Mouse (Mus musculus): ENCODE results near the gene Gstp2. TPM values are rescaled to one million over a fixed set of nuclear protein-coding genes. Genes with fewer than 3 reads are reported as not detected.

Gene Gstp2
- polyA plus RNA-seq, 1 experiment from 2014 or later: 2.6 TPM

GRCm38 (mm10) chr19:3990804-3991203 is 55.0 kb downstream of the Gstp2 start:
- no peak for ATAC-seq
- no peak overlapping the region for H3K9ac ChIP-seq (ENCODE audit: low read depth, low read length)

More at GRCm38 (mm10) chr19:3990804-3991203, 55.0 kb downstream of the Gstp2 start:
- WGBS: 52% methylated on average over 6 of the region's 6 CpGs
- H3K27me3 ChIP-seq (replicated peaks; ENCODE audit: control insufficient read depth, insufficient read depth, low read length): no peaks in the 10 kb centered on the region
- no peaks in the 10 kb centered on the region; the same call in 1 of the 2 replicates for H3K4me1 ChIP-seq (ENCODE audit: control insufficient read depth, insufficient read depth, low read depth, low read length)
- no peaks in the 10 kb centered on the region for H3K36me3 ChIP-seq (ENCODE audit: control insufficient read depth, insufficient read depth, low read length)
- no peak overlapping the region for H3K4me2 ChIP-seq (ENCODE audit: low read length)
- H3K4me3 ChIP-seq (ENCODE audit: low read length): no peak overlapping the region
- H3K9me3 ChIP-seq (ENCODE audit: control insufficient read depth, low read length): no peaks in the 10 kb centered on the region
- no peak overlapping the region for H3K27ac ChIP-seq (ENCODE audit: low read depth, low read length)

Other genes with a start within 250 kb of the Gstp2 start
- gene Chka, start 194.2 kb downstream of the Gstp2 start, polyA plus RNA-seq (2015; fragmentation: Nextera tagmentation; extraction: Ambion mirVana): 56.1 and 56.3 TPM in 2 replicates
- 18.9 and 21.2 TPM in 2 replicates for gene Tcirg1, start 138.9 kb downstream of the Gstp2 start, polyA plus RNA-seq (2015; fragmentation: Nextera tagmentation; extraction: Ambion mirVana)
- gene Ndufs8, start 133.2 kb downstream of the Gstp2 start, polyA plus RNA-seq (2015; fragmentation: Nextera tagmentation; extraction: Ambion mirVana): 307 and 320 TPM in 2 replicates
- gene Aldh3b1, start 116.2 kb downstream of the Gstp2 start, polyA plus RNA-seq (2015; fragmentation: Nextera tagmentation; extraction: Ambion mirVana): 2.2 and 3.1 TPM in 2 replicates
- gene Unc93b1, start 110.8 kb downstream of the Gstp2 start, polyA plus RNA-seq (2015; fragmentation: Nextera tagmentation; extraction: Ambion mirVana): 12.4 and 14.1 TPM in 2 replicates
- not detected in 2 replicates for gene Aldh3b3, start 87.4 kb downstream of the Gstp2 start, polyA plus RNA-seq (2015; fragmentation: Nextera tagmentation; extraction: Ambion mirVana)
- 0.44 and 0.66 TPM in 2 replicates for gene Aldh3b2, start 73.7 kb downstream of the Gstp2 start, polyA plus RNA-seq (2015; fragmentation: Nextera tagmentation; extraction: Ambion mirVana)
- gene Acy3, start 59.5 kb downstream of the Gstp2 start, polyA plus RNA-seq (2015; fragmentation: Nextera tagmentation; extraction: Ambion mirVana): 2.9 and 3.1 TPM in 2 replicates
- 0.67 and 0.89 TPM in 2 replicates for gene Tbx10, start 53.3 kb downstream of the Gstp2 start, polyA plus RNA-seq (2015; fragmentation: Nextera tagmentation; extraction: Ambion mirVana)
- 22.6 and 25.5 TPM in 2 replicates for gene Nudt8, start 45.4 kb downstream of the Gstp2 start, polyA plus RNA-seq (2015; fragmentation: Nextera tagmentation; extraction: Ambion mirVana)
- gene Gm49405, start 45.4 kb downstream of the Gstp2 start, polyA plus RNA-seq (2015; fragmentation: Nextera tagmentation; extraction: Ambion mirVana): 3.5 and 4.3 TPM in 2 replicates
- gene Doc2g, start 42.7 kb downstream of the Gstp2 start, polyA plus RNA-seq (2015; fragmentation: Nextera tagmentation; extraction: Ambion mirVana): 4.9 and 6.6 TPM in 2 replicates
- 265 and 277 TPM in 2 replicates for gene Ndufv1, start 33.2 kb downstream of the Gstp2 start, polyA plus RNA-seq (2015; fragmentation: Nextera tagmentation; extraction: Ambion mirVana)
- gene Gstp1, start 8.0 kb downstream of the Gstp2 start, polyA plus RNA-seq (2015; fragmentation: Nextera tagmentation; extraction: Ambion mirVana): 569 and 604 TPM in 2 replicates
- gene Gstp3, start 13.5 kb upstream of the Gstp2 start, polyA plus RNA-seq (2015; fragmentation: Nextera tagmentation; extraction: Ambion mirVana): 0.26 TPM in 1 of 2 replicates, not detected in the other
- not detected in 2 replicates for gene Cabp2, start 35.6 kb upstream of the Gstp2 start, polyA plus RNA-seq (2015; fragmentation: Nextera tagmentation; extraction: Ambion mirVana)
- gene Cdk2ap2, start 51.2 kb upstream of the Gstp2 start, polyA plus RNA-seq (2015; fragmentation: Nextera tagmentation; extraction: Ambion mirVana): 85.4 and 86.4 TPM in 2 replicates
- 87.3 and 91.9 TPM in 2 replicates for gene Pitpnm1, start 54.0 kb upstream of the Gstp2 start, polyA plus RNA-seq (2015; fragmentation: Nextera tagmentation; extraction: Ambion mirVana)
- gene Aip, start 79.8 kb upstream of the Gstp2 start, polyA plus RNA-seq (2015; fragmentation: Nextera tagmentation; extraction: Ambion mirVana): 109 and 113 TPM in 2 replicates
- gene Gpr152, start 93.8 kb upstream of the Gstp2 start, polyA plus RNA-seq (2015; fragmentation: Nextera tagmentation; extraction: Ambion mirVana): not detected in 2 replicates
- gene Cabp4, start 98.0 kb upstream of the Gstp2 start, polyA plus RNA-seq (2015; fragmentation: Nextera tagmentation; extraction: Ambion mirVana): 0.24 and 0.29 TPM in 2 replicates
- 116 and 122 TPM in 2 replicates for gene Coro1b, start 102.6 kb upstream of the Gstp2 start, polyA plus RNA-seq (2015; fragmentation: Nextera tagmentation; extraction: Ambion mirVana)
- gene Ptprcap, start 107.6 kb upstream of the Gstp2 start, polyA plus RNA-seq (2015; fragmentation: Nextera tagmentation; extraction: Ambion mirVana): 0.41 and 0.63 TPM in 2 replicates
- 54.1 and 57.0 TPM in 2 replicates for gene Rps6kb2, start 117.3 kb upstream of the Gstp2 start, polyA plus RNA-seq (2015; fragmentation: Nextera tagmentation; extraction: Ambion mirVana)
- gene Carns1, start 129.5 kb upstream of the Gstp2 start, polyA plus RNA-seq (2015; fragmentation: Nextera tagmentation; extraction: Ambion mirVana): 6.5 and 7.9 TPM in 2 replicates
- 0.54 and 1.1 TPM in 2 replicates for gene Tbc1d10c, start 145.3 kb upstream of the Gstp2 start, polyA plus RNA-seq (2015; fragmentation: Nextera tagmentation; extraction: Ambion mirVana)
- gene Ppp1ca, start 146.0 kb upstream of the Gstp2 start, polyA plus RNA-seq (2015; fragmentation: Nextera tagmentation; extraction: Ambion mirVana): 604 and 614 TPM in 2 replicates
- 25.0 and 26.5 TPM in 2 replicates for gene Rad9a, start 155.6 kb upstream of the Gstp2 start, polyA plus RNA-seq (2015; fragmentation: Nextera tagmentation; extraction: Ambion mirVana)
- gene Clcf1, start 168.2 kb upstream of the Gstp2 start, polyA plus RNA-seq (2015; fragmentation: Nextera tagmentation; extraction: Ambion mirVana): 1.0 and 1.1 TPM in 2 replicates
- not detected in 2 replicates for gene AC109138.7, start 168.3 kb upstream of the Gstp2 start, polyA plus RNA-seq (2015; fragmentation: Nextera tagmentation; extraction: Ambion mirVana)
- 21.3 and 24.0 TPM in 2 replicates for gene Pold4, start 185.9 kb upstream of the Gstp2 start, polyA plus RNA-seq (2015; fragmentation: Nextera tagmentation; extraction: Ambion mirVana)
- 19.9 and 21.2 TPM in 2 replicates for gene Ssh3, start 223.2 kb upstream of the Gstp2 start, polyA plus RNA-seq (2015; fragmentation: Nextera tagmentation; extraction: Ambion mirVana)
- 69.0 and 85.3 TPM in 2 replicates for gene Ankrd13d, start 237.1 kb upstream of the Gstp2 start, polyA plus RNA-seq (2015; fragmentation: Nextera tagmentation; extraction: Ambion mirVana)